Mouse (Mus musculus): ENCODE results near the gene Slc34a1. TPM values are rescaled to one million over a fixed set of nuclear protein-coding genes. Genes with fewer than 3 reads are reported as not detected.

The Slc34a1 gene
- polyA plus RNA-seq, 1 experiment from 2014 or later = not detected

GRCm38 (mm10) chr13:55446483-55447105 lies 48.6 kb downstream of the Slc34a1 start:
- H3K4me1 ChIP-seq (replicated peaks) = peaks cover 37% of the 10 kb centered on the region
- no peak overlapping the region for H3K27ac ChIP-seq
- H3K9ac ChIP-seq (replicated peaks) = peak overlapping the region; percentile 96
- no peak for ATAC-seq
- 78% methylated on average over 6 of the region's 6 CpGs for WGBS
- peak overlapping the region; percentile 91 for H3K4me2 ChIP-seq (replicated peaks)
- H3K27me3 ChIP-seq = no peaks in the 10 kb centered on the region
- peaks cover 24% of the 10 kb centered on the region for H3K36me3 ChIP-seq
- H3K4me3 ChIP-seq (replicated peaks) = peak overlapping the region; percentile 90
- H3K9me3 ChIP-seq = no peaks in the 10 kb centered on the region

- no peaks in the 10 kb centered on the region for H3K9me3 ChIP-seq
- 65% methylated on average over 3 of the region's 3 CpGs for WGBS
- H3K4me1 ChIP-seq (replicated peaks) = peaks cover 37% of the 10 kb centered on the region
- H3K27ac ChIP-seq = no peak overlapping the region
- H3K27me3 ChIP-seq = no peaks in the 10 kb centered on the region
- no peak for ATAC-seq
- peak overlapping the region; percentile 96; the same call in 1 of the 2 replicates for H3K9ac ChIP-seq (replicated peaks)
- peaks cover 34% of the 10 kb centered on the region for H3K36me3 ChIP-seq
- no peak overlapping the region for H3K4me3 ChIP-seq (replicated peaks)
- H3K4me2 ChIP-seq (replicated peaks) = no peak overlapping the region
Observed at GRCm38 (mm10) chr13:55447543-55447943, 49.6 kb downstream of the Slc34a1 start.

GRCm38 (mm10) chr13:55448131-55448530 lies 50.1 kb downstream of the Slc34a1 start:
- Histone ChIP-seq H3K9me3 (no peaks in the 10 kb centered on the region), H3K36me3 (peaks cover 40% of the 10 kb centered on the region), H3K27ac (no peak overlapping the region), H3K27me3 (no peaks in the 10 kb centered on the region), H3K4me2 (replicated peaks) (no peak overlapping the region), H3K9ac (replicated peaks) (no peak overlapping the region), H3K4me1 (replicated peaks) (peaks cover 37% of the 10 kb centered on the region), H3K4me3 (replicated peaks) (no peak overlapping the region)
- no peak for ATAC-seq
- 94% methylated on average over 5 of the region's 5 CpGs for WGBS

- no peak overlapping the region for H3K27ac ChIP-seq
- peaks cover 50% of the 10 kb centered on the region for H3K36me3 ChIP-seq
- H3K9me3 ChIP-seq = no peaks in the 10 kb centered on the region
- no peak for ATAC-seq
- no peak overlapping the region for H3K4me2 ChIP-seq (replicated peaks)
- 96% methylated on average over 9 of the region's 9 CpGs for WGBS
- H3K4me1 ChIP-seq (replicated peaks) = peaks cover 29% of the 10 kb centered on the region
- H3K9ac ChIP-seq (replicated peaks) = no peak overlapping the region
- no peaks in the 10 kb centered on the region for H3K27me3 ChIP-seq
- no peak overlapping the region for H3K4me3 ChIP-seq (replicated peaks)
Observed at GRCm38 (mm10) chr13:55449205-55449604, 51.2 kb downstream of the Slc34a1 start.

- Histone ChIP-seq H3K4me3 (replicated peaks) (no peak overlapping the region), H3K9ac (replicated peaks) (no peak overlapping the region), H3K36me3 (peaks cover 57% of the 10 kb centered on the region), H3K4me1 (replicated peaks) (peaks cover 27% of the 10 kb centered on the region), H3K27me3 (no peaks in the 10 kb centered on the region), H3K9me3 (no peaks in the 10 kb centered on the region), H3K27ac (no peak overlapping the region), H3K4me2 (replicated peaks) (no peak overlapping the region)
- no peak for ATAC-seq
- WGBS = 94% methylated on average over 17 of the region's 17 CpGs
Observed at GRCm38 (mm10) chr13:55449679-55450441, 51.9 kb downstream of the Slc34a1 start.

GRCm38 (mm10) chr13:55450511-55450980 lies 52.6 kb downstream of the Slc34a1 start:
- Histone ChIP-seq H3K4me1 (replicated peaks) (peaks cover 27% of the 10 kb centered on the region), H3K27ac (no peak overlapping the region), H3K9me3 (no peaks in the 10 kb centered on the region), H3K27me3 (no peaks in the 10 kb centered on the region), H3K4me3 (replicated peaks) (no peak overlapping the region), H3K36me3 (peaks cover 64% of the 10 kb centered on the region), H3K4me2 (replicated peaks) (no peak overlapping the region), H3K9ac (replicated peaks) (no peak overlapping the region)
- WGBS = 93% methylated on average over 11 of the region's 11 CpGs
- ATAC-seq = no peak

- H3K4me1 ChIP-seq (replicated peaks) = peaks cover 20% of the 10 kb centered on the region
- ATAC-seq = no peak
- no peak overlapping the region for H3K4me3 ChIP-seq (replicated peaks)
- no peak overlapping the region for H3K4me2 ChIP-seq (replicated peaks)
- H3K27ac ChIP-seq = no peak overlapping the region
- no peaks in the 10 kb centered on the region for H3K9me3 ChIP-seq
- H3K36me3 ChIP-seq = peaks cover 71% of the 10 kb centered on the region
- H3K9ac ChIP-seq (replicated peaks) = no peak overlapping the region
- 95% methylated on average over 10 of the region's 10 CpGs for WGBS
- no peaks in the 10 kb centered on the region for H3K27me3 ChIP-seq
Observed at GRCm38 (mm10) chr13:55451296-55451695, 53.3 kb downstream of the Slc34a1 start.

- ATAC-seq = no peak
- 97% methylated on average over 16 of the region's 16 CpGs for WGBS
Observed at GRCm38 (mm10) chr13:55451785-55452549, 54.0 kb downstream of the Slc34a1 start.

GRCm38 (mm10) chr13:55462965-55463364 lies 65.0 kb downstream of the Slc34a1 start:
- Histone ChIP-seq H3K36me3 (peaks cover 40% of the 10 kb centered on the region), H3K9ac (replicated peaks) (no peak overlapping the region), H3K4me1 (replicated peaks) (peaks cover 45% of the 10 kb centered on the region), H3K27ac (peak overlapping the region; percentile 99), H3K9me3 (no peaks in the 10 kb centered on the region), H3K27me3 (no peaks in the 10 kb centered on the region), H3K4me3 (replicated peaks) (no peak overlapping the region), H3K4me2 (replicated peaks) (peak overlapping the region; percentile 86; the same call in 1 of the 2 replicates)
- no peak for ATAC-seq
- 52% methylated on average over 2 of the region's 2 CpGs for WGBS

More at GRCm38 (mm10) chr13:55451785-55452549, 54.0 kb downstream of the Slc34a1 start:
- H3K4me1 ChIP-seq (replicated peaks) = peaks cover 14% of the 10 kb centered on the region
- no peaks in the 10 kb centered on the region for H3K27me3 ChIP-seq
- H3K9me3 ChIP-seq = no peaks in the 10 kb centered on the region
- no peak overlapping the region for H3K4me3 ChIP-seq (replicated peaks)
- H3K4me2 ChIP-seq (replicated peaks) = no peak overlapping the region
- peaks cover 78% of the 10 kb centered on the region for H3K36me3 ChIP-seq
- H3K27ac ChIP-seq = no peak overlapping the region
- H3K9ac ChIP-seq (replicated peaks) = no peak overlapping the region

GRCm38 (mm10) chr13:55463399-55464026 lies 65.5 kb downstream of the Slc34a1 start:
- H3K27me3 ChIP-seq = no peaks in the 10 kb centered on the region
- 7% methylated on average over 14 of the region's 14 CpGs for WGBS
- peak overlapping the region; percentile 92 for H3K9ac ChIP-seq (replicated peaks)
- peak overlapping the region; percentile 86 for H3K4me2 ChIP-seq (replicated peaks)
- ATAC-seq = no peak; the same call in 1 of the 2 replicates
- peaks cover 51% of the 10 kb centered on the region for H3K4me1 ChIP-seq (replicated peaks)
- H3K27ac ChIP-seq = peak overlapping the region; percentile 99
- peak overlapping the region; percentile 60 for H3K4me3 ChIP-seq (replicated peaks)
- H3K9me3 ChIP-seq = no peaks in the 10 kb centered on the region
- peaks cover 34% of the 10 kb centered on the region for H3K36me3 ChIP-seq

- H3K27ac ChIP-seq = peak within 1 kb of the TSS; percentile 99
- no peaks in the 10 kb centered on the region for H3K9me3 ChIP-seq
- WGBS = under 1% methylated on average over 84 of the region's 84 CpGs
- H3K27me3 ChIP-seq = no peaks in the 10 kb centered on the region
- H3K4me3 ChIP-seq (replicated peaks) = peak within 1 kb of the TSS; percentile 60
- peak within 1 kb of the TSS; percentile 86 for H3K4me2 ChIP-seq (replicated peaks)
- peaks cover 27% of the 10 kb centered on the region for H3K36me3 ChIP-seq
- peak; percentile 86 for ATAC-seq
- H3K4me1 ChIP-seq (replicated peaks) = peaks cover 58% of the 10 kb centered on the region
- peak within 1 kb of the TSS; percentile 92 for H3K9ac ChIP-seq (replicated peaks)
Observed at GRCm38 (mm10) chr13:55464027-55464884, 66.3 kb downstream of the Slc34a1 start, which contains the start of gene Prr7. TSS of gene Prr7 (plus strand) at chr13:55464267.

Measured in midbrain, embryonic 13.5 days (tissue).